Mouse (Mus musculus) T-cell, adult 2 months (primary cell): Measurements from ENCODE around the gene Zfp518a.

Experiments used
- DNase-seq: peaks from one replicate; pipeline ENCODE4 v3.0.0; 2022; ENCODE audit warnings: low spot score

Zfp518a gene

DNA sequence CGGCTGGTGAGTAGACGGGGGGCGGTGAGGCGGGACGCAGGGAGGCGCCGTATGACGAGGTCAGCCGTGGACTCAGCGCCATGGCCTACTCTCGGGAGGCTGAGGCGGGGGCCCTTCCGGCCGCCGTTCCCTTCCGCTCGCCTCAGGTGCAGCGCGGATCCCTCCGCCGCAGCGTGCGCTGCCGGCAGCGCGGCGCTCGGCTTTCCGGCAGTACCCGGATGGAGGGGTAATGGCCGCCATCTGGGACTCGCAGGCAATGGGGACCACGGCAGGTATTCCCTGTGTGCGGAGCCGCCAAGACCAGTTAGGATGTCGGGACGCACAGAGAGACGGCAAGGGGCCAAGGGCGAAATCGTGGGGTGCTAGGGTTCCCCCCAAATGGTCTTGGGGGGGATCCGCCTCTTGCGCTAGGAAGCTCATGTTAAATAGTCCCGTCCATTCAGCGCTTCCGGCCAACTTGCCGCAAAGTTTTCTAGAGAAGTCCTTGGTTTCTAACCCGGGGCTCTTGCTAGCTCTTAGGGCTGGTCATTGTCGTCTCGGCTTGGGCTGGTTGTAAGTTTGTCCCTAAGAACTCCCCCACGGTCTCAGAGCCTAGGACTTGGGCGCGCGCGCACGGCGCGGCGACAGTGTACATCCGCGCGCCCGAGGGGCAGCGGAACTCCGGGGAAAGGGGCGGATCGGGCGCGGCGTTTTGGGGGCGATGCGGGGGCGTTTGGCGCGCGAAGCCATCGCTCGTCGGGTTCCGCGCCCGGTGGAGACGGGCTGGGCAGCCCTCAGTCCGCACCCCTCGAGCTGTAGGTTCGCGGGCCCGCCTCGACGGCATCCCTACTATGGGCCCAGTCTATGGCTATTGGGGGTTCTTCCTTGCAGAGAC, at the start of gene Zfp518a:
Gene Zfp518a, plus strand, starts transcription at position 187 of the 874 bp plus-strand sequence.
- DNase-seq: peak; percentile 87

DNA sequence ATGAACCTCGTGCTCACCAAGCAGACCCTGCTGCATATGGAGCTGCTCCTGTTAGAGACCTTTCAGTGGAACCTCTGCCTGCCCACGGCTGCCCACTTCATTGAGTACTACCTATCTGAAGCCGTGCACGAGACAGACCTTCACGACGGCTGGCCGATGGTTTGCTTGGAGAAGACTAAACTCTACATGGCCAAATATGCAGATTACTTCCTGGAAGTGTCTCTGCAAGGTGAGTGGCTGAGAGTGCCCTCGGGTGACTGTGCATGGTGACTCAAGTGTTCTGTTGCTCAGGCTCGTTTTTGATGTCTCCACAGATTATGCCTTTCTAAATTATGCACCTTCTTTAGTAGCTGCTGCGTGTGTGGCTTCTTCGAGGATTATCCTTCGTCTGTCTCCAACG, 49.8 kb upstream of the Zfp518a start:
- DNase-seq: no peak

DNA sequence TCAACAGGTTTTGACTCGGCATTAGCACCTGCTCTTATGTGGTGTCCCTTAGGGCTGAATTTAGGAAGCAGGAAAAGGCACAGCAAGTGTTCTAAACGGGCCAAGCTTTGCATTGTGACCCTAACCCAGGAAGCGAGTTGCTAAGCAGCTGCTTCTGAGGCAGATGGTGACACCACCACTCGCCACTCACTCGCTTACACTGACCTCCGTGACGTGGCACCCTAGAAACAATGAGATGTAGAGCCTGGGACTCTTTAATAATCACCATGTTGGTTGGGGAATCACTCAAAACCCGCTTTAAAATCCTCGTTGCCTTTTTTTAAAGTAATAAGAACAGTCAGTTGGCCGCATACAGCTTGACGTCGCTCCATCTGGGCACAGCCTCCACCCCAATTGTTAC, 45.1 kb upstream of the Zfp518a start:
- DNase-seq: no peak

DNA sequence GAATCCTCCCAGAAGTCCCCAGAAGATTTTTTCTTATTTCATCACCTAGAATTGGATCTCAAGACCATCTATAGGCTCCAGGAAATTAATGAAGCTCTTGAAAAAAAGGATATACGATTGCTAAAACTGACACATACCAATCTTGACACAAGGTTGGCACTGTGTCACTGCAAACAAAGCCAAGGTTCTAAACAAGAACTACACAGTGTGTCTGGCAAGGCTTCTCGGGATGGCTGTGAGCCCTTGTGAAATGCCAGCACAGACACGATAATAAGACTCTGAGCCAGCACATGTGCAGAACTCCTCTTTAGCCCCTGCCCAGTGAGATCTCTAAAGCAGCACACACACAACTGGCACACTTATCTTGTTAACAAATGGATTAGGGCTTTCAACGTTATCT, 35.0 kb upstream of the Zfp518a start:
- DNase-seq: no peak

DNA sequence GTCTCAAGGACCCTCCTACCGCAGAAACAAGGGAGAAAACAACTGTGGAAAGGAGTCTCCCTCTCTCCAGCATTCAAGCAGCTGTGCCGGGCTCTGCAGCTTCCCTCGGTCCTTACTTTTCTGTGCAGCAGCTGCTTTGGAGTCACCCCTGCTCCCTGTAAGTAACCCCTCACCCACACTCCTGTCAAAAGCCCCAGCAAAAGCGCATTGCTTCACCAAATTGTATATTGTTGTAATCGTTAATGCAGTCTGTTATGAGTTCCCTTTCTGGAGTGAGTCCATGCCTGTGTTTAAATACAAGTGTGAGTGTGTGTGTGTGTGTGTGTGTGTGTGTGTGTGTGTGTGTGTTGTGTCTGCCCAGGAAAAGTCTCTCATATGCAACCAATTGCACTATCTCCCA, 26.2 kb upstream of the Zfp518a start:
- DNase-seq: no peak

DNA sequence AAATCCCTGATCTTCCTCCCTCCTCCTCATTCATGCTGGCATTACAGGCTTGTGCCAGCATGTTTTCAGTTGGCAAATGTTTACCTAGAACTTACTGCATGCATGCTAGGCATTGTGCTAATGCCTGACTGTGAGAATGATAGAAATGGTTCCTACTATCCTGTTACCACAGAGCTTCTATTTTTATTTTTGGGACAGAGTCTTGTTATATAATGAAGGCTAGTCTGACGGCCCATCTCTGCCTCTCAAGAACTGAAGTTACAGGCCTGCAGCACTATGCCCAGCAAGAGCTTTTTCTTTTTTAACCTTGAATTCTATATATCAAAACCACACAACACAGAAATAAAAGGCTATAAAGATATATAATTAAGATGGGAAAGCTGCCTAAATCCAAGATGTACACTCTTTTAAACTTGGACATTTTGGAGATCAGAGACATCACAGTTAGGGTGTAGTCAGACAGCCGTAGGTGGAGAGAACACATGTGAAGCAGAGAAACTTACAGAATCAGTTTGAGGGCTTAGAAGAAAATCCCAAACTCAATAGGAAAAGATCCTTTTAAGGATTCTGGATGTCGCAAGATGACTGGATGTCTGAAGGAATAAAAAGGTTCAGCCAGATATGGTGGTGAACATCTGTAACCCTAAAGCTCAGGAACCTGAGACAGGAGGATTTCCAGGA, 24.9 kb upstream of the Zfp518a start:
- no peak for DNase-seq

DNA sequence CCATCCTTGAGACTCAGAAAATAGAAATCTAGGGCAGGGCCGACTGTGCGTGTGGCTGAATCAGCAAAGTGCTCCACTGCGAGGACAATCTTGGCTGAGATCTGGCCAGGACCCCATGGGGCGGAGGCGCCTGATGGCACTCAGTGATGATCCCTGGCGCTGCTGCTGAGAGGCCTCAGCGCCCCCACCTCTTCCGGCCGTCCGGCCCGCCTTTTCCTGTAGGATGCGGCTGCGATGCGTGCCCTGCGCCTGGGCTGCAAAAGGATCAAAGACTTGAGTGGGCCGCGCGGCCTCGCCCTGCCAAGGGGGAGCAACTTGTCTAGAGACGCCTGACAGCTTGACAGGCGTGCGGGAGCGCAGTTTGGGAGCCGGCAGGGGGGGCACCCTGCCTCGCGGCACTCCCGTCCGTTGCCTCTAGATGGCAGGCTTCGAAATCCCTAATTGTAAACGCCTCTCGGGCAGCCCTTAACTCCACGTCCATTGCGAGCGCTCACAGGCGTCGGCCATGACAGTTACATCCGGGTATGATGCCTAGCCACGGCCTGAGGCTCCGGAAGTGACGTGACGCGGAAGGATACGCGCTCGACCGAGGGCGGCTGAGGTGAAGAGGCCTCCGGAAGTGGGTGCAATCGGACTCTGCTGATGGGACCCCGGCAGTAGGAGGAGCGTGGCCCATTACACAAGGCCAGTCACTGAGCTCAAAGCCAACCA, 21.4 kb upstream of the Zfp518a start:
- DNase-seq: peak; percentile 87

DNA sequence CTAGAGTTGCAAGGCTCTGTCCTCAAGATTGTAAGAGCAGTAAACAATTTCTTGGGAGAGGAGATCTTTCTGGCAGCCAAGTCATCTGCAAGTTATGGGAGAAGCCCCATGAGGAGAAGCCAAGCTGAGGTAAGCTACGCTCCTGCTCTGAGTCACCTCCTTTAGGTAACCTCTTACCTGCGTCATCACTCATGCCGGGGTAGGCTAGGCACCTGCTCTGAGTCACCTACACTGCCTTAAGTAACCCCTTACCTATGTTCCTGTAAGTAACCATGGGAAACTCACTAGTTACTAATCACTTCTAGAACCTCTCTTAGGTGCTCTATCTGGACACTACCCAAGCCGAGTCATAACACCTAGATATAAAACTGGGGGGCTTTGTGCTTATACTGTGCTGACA, 12.8 kb upstream of the Zfp518a start:
- DNase-seq: no peak

DNA sequence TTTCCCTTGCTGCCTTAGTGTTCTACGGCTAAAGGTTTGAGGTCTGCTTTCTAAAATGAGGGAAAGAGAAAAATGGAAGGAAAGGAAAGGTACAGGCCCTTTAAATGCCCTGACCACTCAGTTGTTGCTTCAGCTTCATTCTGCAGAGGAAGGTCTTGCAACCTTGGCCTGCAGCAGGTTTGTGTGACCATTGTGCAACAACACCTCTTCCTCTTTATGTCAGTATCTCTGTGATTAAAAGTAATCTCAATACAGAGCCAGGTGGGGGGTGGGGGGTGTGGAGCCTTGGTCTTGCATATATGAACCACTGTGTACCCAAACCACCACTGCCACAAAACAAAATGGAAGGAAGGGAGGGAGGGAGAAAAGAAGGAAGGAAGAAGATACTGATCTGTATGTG, 5.6 kb upstream of the Zfp518a start:
- DNase-seq: no peak

DNA sequence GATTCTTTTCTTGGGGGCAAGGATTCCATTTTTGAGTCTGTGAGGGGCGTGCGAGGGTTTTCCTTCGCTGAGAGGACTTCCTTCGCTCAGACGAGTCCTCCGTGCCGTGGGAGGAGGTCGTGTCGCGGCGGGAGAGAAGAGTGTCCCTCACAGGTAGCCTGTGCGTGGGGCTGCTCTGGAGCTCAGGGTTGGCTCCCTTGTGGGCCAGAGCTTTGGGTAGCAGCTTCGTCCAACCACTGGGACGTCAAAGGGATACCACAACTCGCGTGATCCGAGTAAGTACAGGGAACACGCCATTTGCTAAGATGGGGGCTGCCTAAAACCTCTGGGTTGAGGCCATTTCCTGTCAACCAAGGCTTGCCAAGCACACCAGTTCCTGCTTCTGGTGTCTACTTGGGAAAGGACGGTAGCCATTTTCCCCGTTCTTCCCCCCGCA, 416 bp upstream of the Zfp518a start:
- no peak for DNase-seq

DNA sequence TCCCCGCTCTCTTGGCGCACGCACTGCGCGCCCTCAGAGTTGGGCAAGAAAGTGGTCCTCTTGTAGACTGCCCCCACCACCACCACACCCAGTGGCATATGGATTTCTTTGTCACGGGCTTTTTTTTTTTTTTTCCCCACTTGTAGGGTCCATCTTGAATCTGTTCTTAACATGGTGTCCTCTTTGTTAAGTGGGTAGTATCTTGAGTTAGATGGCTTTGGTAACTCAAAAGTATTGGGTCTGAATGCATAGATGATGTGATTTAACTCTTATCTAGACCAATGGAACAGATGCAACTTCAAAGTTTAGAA, 843 bp downstream of the Zfp518a start:
- DNase-seq: no peak

DNA sequence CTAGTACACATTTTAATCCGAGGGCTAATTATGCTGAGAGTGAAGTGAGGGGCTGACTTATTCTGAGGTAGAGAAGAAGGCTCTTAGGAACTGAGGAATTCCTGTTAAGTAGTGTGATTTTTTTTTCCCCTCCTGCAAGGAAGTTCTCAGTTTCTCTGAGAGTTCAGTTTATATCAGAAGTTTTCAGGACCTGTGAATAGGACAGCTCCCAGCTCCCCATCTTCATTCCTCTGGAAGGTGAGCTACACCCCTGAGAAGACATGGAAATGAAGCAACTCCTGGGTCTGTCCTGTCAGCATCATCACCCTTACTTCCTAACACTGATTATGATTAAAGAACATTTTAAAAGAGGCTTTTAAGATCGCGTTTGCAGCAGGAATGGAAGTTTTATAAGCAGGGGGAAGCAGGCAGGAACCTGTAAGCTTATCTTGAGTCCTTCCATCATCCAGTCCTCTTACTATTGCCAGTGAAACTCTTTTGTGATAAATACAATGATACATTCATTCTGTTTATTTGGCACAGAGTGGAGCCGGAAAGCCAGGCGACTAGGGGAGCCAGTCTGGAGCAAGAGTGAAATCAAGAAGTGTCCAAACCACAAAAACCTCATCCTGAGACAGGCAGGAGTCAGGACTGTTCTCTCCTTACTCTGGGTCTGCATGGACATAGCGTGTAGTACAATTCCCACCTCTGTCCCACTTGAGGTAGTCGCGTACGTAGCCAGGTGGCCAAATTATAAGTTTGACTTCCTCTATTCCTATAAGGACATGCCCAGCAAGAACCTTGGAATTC, 37.3 kb downstream of the Zfp518a start:
- no peak for DNase-seq

DNA sequence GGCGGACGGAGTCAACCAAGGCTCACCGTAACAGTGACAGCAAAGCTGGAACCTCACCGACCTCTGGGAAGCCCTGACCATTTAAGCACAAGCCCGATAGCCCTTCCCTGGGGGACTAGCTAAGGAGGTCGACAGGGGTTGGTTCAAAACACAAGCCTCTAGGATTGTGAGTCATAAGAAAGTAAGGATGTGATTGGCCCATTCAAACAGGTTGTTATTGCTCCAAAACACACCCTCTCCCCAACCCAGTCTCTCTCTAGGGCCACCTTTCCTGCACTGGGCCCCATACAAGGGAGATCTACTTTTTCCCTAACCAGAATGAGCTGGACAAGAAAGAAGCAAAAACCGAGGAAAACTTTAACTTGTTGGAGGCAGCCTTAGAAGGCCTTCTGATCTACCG, 40.9 kb downstream of the Zfp518a start:
- no peak for DNase-seq

DNA sequence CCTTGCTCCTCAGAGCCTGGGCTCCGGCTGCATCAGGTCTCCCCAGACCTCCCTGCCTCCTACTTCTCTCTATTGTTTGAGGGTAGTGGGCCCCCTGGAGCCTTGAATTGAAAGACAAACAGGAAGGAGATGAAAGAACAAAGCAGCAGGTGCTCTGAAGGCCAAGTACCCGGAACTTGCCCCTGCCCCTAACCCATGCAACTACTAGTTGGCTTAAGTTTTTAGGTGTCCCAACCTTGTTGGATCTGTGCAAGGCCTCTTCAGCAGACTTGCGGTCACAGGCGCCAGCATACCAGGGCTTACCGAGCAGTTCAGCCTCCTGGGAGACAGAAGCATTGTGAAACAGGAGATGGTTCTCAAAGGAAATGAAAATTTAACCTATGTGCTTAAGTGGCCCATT, 41.5 kb downstream of the Zfp518a start:
- DNase-seq: no peak

DNA sequence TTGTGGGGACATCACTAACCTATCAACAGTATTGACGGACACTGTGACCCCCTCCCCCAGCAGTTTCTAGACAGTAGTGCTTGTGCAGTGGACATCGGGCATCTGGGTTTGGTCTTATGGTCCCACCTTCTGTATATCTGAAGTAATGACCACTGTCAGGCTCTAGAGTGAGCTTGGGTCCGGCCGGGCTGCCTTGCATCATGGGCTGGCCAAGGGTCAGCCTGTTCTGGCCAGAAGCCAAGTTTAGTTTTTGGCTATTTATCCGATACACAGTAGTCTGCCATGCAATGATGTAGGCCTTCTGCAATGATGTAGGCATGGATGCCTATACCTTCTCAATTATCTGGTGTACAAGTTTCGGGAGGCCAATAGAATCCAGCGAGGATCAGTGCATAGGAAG, 49.0 kb downstream of the Zfp518a start:
- no peak for DNase-seq

DNA sequence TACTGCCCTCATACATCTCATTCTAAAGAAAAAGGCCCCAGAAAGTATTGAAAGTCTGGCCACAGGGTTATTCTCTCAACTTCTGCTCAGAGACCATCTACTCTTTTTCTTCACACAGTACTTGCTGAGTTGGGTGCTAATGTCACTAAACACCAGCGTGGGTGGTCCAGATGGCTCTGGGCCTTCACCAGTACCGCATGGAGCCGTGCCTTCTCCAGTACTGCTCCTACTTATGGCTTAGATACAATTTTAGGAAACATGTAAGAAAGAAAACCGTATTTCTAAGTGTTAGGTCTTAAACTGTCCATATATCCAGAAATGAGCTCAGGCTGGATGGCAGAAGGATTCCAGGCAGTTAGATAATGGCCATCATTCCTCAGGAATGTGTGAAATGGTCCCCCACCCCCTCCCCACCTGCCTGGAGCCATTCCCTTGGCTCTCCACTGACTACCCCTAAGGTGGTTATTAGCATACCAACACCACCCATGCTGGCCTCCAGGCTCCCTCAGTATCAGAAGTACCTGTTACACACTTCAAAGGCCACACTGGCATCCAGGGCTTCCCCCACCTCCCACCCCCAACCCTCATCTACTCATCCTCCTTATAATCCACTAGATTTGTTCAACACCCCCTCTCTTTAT, 52.6 kb downstream of the Zfp518a start:
- no peak for DNase-seq

DNA sequence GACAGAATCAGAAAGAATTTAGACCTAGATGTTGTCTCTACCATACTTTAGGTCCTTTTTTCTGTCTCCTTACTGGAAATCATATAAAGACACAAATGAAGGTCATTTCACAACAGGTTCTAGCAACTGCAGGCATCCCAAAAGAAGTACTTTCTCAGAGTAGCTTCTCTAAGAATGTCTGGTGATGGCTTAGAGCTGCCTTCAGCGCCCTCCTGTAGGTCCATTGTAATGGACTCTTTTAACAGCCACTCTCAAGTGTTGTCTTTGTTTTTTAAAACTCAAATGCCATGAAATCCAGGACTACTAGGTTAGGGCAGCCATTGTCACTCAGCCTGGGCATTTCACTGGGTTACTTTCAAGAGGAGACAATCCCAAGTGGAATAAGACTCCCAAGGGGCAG, 64.5 kb downstream of the Zfp518a start:
- DNase-seq: no peak

DNA sequence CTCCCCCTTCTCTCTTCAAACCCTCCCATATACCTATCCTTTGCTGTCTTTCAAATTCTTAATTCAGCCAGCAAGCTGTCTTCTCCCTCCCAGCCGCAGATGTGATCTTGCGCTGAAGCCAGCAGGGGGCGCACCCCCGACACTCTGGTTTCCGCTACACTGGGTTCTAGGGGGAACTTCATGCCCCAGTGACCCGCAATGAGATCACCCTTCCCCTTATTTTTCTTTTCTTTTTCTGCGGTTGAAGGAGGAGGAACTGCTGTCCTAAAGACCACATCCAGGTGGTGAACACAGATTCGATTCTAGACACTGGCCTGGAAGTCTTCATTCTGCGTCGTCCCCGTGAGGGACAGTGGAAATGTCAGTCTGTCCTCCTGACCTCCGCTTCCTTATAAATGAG, 68.5 kb downstream of the Zfp518a start:
- peak; percentile 62 for DNase-seq

DNA sequence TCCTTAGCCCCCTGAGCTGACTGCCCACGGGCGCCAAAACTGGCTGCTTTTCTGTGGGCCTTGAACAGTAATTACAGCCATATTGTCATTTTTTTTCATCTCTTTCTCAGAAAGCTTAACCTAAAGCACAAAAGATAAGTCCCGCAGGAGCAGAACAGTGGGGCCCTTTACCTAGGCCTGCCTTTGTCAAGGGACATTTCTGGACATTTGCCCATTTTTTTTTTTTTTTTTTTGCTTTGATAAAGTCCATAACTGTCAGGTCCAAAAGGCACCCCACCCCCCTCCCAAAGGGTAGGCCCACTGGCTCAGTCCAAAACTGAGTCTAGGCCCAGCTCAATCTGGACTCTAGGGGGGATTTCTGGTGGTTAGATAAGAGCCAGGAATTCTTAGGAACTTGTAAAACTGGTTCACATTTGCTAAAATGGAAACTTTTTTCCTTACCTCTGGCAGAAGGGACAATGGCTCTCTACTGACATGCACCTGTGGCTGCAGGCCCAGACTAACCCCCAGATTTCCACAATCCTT, 69.9 kb downstream of the Zfp518a start:
- DNase-seq: no peak

DNA sequence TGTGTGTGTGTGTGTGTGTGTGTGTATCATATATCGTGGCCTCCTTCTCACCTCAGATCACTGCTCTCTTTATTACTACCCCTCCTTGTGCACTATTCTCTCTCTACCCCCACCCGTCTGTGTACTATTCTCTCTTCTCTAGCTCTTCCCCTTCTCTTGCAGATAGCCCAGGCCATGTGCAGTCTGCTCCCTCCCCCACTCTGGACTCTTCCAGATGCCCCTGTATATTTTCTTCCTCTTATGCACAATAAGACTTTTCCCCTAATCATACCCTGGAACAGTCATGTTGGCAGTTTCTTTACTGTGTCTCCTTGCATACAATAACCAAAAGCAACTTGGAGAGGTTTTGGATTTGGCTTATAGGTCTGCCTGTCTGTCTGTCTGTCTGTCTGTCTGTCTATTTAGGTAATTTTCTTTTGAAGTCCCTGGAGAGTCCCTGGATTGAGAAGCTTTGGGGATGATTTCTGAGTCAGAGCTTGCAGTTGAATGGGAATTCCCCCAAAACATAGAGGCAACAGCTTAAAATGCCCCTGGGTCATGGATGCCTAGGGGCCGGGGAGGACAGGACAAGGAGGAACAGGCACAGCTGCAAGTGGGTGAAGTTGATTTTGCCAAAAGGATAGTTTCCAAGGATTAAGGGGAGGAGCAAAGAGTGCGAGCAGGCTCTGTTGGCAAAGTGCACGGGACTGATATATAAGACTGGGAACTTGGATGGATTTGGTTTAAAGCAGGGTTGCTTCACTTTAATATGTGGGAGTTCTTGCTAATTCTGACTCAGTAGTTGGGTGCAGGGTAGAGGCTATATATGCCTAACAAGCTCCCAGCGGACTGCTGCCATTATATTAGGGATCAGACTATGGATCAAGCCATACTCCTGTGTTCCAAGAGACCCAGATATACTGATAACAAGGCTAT, 70.7 kb downstream of the Zfp518a start:
- DNase-seq: no peak
